Mouse (Mus musculus) mammary gland, adult 2 months (tissue): ENCODE measurements around the gene Vopp1. TPM values are rescaled to one million over a fixed set of nuclear protein-coding genes. Genes with fewer than 3 reads are reported as not detected.

Source experiments
- polyA plus RNA-seq: library from polyadenylated mRNA; depleted of rRNA; stranded (reverse); fragments of >200 nt; gene quantifications from 2 replicates; pipeline ENCODE4 v1.2.3, GENCODE M21; 2012; ENCODE audit warnings: low replicate concordance; rRNA removed

Vopp1 gene
- 16.2 and 23.3 TPM in 2 replicates for polyA plus RNA-seq

DNA sequence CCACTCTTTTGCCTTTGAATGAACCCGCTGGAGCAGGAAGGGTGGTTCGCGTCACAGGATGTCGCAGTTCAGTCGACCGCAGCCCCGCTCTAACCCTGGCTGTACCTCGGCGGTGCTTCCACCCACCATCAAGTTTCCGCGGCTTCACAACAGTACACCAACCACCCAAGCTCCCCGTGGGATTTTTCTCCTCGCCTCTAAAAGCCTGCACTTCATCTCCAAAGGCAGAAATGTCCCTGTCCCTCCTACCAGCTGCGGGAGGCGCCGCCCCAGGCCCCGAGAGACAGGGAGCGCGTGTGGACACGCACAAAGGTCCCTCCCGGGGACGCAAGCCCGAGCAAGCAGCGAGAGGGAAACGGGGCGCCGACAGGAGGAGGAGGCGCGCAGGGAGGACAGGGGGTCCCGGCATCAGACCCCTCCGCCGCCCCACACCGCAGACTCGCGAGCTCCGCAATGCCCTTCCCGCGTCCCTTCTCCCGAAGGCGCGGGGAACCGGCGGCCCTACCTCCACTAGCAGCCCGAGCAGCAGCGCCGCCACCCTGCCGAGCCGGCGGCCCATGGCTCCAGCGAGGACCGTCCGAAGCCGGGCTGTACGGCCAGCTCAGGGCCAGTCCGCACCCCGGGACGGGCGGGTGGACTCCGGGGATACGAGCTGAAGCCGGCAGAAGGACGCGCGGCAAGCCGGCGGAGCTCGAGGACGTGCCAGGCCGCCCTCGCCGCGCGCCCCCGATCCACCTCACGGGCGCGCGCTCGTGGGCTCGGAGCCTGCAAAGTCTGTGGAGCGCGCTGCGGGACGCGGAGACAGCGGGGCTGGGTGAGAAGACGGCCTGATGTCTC is at the start of gene Vopp1:
Gene Vopp1 (minus strand): TSS at position 738 of the 837 bp plus-strand sequence.

DNA sequence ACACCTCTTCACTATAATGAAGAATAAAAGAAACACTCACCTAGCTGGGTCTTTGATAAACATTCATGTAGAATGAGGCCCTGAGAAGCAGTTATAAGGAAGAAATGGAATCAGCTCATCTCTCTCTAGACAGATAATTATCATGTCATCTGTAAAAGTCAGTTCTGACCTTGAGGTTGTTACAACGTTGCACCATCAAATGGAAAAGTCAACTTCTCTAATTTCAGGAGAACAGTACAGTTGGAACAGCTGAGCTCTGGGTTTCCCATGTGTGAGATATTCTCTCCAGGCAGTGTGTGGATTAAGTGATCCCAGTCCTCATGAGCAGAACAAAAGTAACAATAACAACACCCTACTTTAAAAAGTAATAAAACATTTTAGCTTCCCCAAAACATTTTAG is 25.3 kb upstream of the Vopp1 start, which contains the start of gene Vmn1r21:
Gene Vmn1r21 (minus strand): TSS at position 58 of the 400 bp plus-strand sequence.

GRCm38 (mm10) chr6:57702376-57702742 is 122.6 kb downstream of the Vopp1 start, which contains the start of gene Lancl2:
Gene Lancl2, plus strand, starts transcription at chr6:57702540.

GRCm38 (mm10) chr6:57691467-57692261 is 133.3 kb downstream of the Vopp1 start, which contains the start of gene Pyurf:
Gene Pyurf, minus strand, starts transcription at chr6:57692078.

Other genes starting within 250 kb of the Vopp1 start
- gene Herc6, start 244.2 kb downstream of the Vopp1 start, polyA plus RNA-seq = 7.3 and 10.5 TPM in 2 replicates
- 21.1 and 28.7 TPM in 2 replicates for gene Pyurf, start 133.1 kb downstream of the Vopp1 start, polyA plus RNA-seq
- gene Lancl2, start 122.6 kb downstream of the Vopp1 start, polyA plus RNA-seq = 2.5 and 4.6 TPM in 2 replicates
- not detected in 2 replicates for gene Vmn1r21, start 25.2 kb upstream of the Vopp1 start, polyA plus RNA-seq
- gene Vmn1r22, start 82.9 kb upstream of the Vopp1 start, polyA plus RNA-seq = not detected in 2 replicates
- gene Vmn1r23, start 101.7 kb upstream of the Vopp1 start, polyA plus RNA-seq = not detected in 2 replicates
- not detected in 2 replicates for gene Vmn1r24, start 136.3 kb upstream of the Vopp1 start, polyA plus RNA-seq
- gene Vmn1r25, start 155.7 kb upstream of the Vopp1 start, polyA plus RNA-seq = not detected in 2 replicates
- not detected in 2 replicates for gene Vmn1r26, start 190.0 kb upstream of the Vopp1 start, polyA plus RNA-seq